Mouse (Mus musculus) left cerebral cortex, adult 6 months (tissue): ENCODE data around the gene Vmn2r17. TPM values are rescaled to one million over a fixed set of nuclear protein-coding genes. Genes with fewer than 3 reads are reported as not detected.

Source experiments
- long read RNA-seq, 2 experiments: library from polyadenylated mRNA; unstranded; transcript quantifications; one replicate each; pipeline ENCODE4 v2.0.0; 2019 to 2020
- polyA plus RNA-seq: library from polyadenylated mRNA; unstranded; fragments of <200 nt; fragmentation: Nextera tagmentation; gene quantifications from 2 replicates; pipeline ENCODE4 v1.2.3, GENCODE M21; 2021

Gene Vmn2r17
- not detected in 2 replicates for polyA plus RNA-seq
- long read RNA-seq, experiment 1, result 0 reads
- long read RNA-seq, experiment 2, result 0 reads

GRCm38 (mm10) chr5:109419388-109419787 lies at the start of gene Vmn2r17:
TSS of gene Vmn2r17 (plus strand) at chr5:109419688.

Other genes with a start within 250 kb of the Vmn2r17 start
- gene Vmn2r13, start 227.5 kb upstream of the Vmn2r17 start, polyA plus RNA-seq, result not detected in 2 replicates
- not detected in 2 replicates for gene Vmn2r14, start 195.0 kb upstream of the Vmn2r17 start, polyA plus RNA-seq
- not detected in 2 replicates for gene Vmn2r15, start 122.0 kb upstream of the Vmn2r17 start, polyA plus RNA-seq
- not detected in 2 replicates for gene Vmn2r16, start 89.5 kb upstream of the Vmn2r17 start, polyA plus RNA-seq
- 6.1 and 19.5 TPM in 2 replicates for gene Crlf2, start 139.3 kb downstream of the Vmn2r17 start, polyA plus RNA-seq